Mouse (Mus musculus) ZHBTc4 (cell line): Measurements from ENCODE around the gene Man1b1.

ENCODE experiments used
- DNase-seq: peaks from one replicate; pipeline ENCODE4 v3.0.0-alpha.2; 2011; ENCODE audit warnings: low read depth, low spot score

Gene Man1b1

DNA sequence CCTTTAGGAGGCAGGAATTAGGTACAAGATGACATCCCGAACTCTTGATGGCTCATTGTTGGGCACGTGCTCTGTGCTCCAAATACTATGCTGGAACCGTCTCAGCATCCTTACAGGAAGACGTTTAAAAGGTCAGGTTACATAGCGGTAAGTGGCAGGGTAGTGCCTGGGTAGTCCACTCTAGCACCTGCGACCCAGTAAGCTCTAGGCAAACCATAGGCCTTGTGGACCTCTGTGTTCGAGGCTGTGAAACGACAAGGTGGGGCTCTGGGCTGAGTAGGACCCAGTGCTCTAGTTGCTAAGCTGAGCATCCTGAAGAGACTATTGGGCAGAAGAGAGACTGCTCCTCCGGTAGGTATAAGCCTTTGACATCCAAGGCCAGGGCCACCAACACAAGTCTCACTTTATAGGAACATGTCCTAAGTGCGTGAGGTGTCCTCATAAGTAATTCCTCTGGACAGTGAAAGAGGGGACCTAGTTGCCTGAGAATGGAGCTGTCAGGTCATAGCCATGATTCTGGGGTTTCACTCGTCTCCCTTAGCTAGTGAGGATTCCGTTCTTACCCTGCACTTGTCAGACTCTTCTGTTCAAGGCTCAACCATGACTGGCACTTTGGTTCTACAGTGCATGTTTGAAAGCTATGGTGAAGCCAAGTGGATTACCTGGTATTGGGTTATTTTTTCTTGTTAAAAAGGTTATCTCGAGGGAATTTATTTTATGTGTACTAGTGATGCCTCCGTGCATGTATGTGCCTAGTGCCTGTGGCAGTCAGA is 26.4 kb upstream of the Man1b1 start:
- DNase-seq, result no peak

GRCm38 (mm10) chr2:25310180-25310579 is 22.0 kb upstream of the Man1b1 start:
- no peak for DNase-seq

GRCm38 (mm10) chr2:25310969-25311368 is 21.2 kb upstream of the Man1b1 start:
- peak; percentile 45 for DNase-seq

DNA sequence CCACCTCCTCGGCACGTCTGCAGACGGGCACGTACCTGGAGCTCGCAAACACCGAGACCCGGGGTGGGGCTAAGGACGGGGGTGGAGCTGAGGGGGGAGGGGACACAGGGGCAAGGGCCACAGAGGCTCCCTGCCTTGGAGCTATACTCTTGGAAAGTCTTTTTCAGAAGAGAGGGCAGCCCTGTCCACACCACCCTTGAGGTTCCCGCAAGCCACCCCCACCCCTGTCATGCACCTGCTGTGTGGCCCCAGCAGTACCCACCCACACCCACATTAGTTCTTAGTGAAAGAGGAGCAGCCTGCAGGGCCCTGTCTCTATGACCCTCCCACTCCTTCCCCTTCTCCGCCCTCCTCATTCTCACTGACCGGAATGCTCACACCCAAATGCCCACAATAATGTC is 20.6 kb upstream of the Man1b1 start:
- DNase-seq, result peak; percentile 66

- DNase-seq, result no peak
Measured at GRCm38 (mm10) chr2:25318119-25318966, 13.8 kb upstream of the Man1b1 start.

DNA sequence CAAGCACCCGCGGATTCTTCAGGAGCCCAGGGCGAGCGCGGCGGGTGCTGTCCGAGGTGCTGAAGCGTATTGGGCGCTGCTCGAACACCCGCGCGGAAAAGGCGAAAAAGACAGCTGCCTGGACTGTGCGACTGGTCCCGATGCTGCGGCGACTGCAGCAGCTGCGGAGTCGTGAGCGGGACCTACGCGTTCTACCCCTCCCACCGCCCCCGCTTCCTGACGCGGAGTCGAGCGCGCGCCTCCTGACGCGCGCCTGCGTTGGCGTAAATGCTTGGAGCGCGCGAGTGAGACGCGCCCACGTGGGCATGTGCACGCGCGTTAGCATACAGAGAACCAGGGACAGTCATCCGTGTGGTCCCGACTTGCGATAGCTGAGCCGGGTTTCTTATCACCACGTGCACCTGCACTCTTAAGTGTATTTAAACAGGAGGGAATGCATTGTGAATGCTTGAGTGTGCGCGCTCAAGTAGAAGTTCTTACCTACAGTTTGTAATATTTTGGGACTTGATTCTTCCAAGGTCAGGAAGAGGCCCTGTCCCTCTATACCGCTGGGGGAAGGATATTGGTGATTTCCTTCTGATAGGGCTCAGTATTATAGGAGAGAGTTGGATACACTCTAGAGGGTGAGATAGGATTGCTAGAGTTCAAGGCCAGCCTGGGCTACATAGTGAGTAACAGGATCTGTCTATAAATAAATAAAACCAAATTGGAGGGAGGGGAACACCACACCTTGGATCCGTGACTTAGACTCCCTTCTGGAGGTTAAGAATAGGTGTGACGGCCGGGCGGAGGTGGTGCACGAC is 13.0 kb upstream of the Man1b1 start, which contains the start of gene Grin1:
Grin1 (minus strand) TSS at position 217 of the 803 bp plus-strand sequence.
- peak; percentile 92 for DNase-seq

DNA sequence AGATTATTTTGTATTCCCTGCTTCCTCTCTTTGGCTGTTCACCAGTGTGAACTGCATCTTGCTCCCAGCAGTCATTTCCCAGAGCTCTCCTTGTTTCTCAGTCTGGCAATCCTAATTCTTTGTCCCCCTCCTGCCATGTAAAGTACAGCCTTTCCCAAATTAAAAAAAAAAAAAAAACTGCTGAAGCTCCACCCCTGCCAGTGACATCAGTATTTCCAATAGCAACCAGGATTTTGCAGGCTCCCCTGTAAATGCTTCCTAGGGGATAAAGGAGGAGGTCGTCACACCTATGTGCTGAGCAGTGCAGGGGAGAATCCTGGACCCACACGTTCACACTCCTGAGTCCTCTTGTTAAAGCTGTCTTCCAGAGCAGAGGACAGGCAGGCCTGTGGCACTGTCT is 12.1 kb upstream of the Man1b1 start:
- DNase-seq, result no peak

GRCm38 (mm10) chr2:25326036-25326435 is 6.1 kb upstream of the Man1b1 start:
- no peak for DNase-seq

- DNase-seq, result peak; percentile 83
Measured at GRCm38 (mm10) chr2:25328440-25328839, 3.7 kb upstream of the Man1b1 start.

DNA sequence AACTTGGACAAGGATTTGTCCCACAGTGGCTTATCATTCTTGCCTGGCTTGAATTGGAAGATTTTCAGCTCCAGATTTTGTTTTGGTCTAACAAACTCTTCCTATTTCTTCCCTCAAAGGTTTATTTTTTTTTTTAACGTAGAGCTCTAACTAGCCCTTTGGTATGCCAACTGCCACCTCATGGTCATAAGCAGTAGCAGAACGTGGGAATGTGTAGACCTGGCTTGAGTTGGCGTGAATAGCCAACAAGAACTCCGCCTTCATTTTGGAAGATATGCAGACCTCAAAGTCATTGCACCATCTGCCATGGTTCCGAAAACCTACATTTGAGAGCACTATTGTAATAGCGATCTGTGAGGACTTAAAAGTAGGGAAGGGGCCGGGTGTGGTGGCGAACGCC is 668 bp upstream of the Man1b1 start:
- DNase-seq, result peak; percentile 36

DNA sequence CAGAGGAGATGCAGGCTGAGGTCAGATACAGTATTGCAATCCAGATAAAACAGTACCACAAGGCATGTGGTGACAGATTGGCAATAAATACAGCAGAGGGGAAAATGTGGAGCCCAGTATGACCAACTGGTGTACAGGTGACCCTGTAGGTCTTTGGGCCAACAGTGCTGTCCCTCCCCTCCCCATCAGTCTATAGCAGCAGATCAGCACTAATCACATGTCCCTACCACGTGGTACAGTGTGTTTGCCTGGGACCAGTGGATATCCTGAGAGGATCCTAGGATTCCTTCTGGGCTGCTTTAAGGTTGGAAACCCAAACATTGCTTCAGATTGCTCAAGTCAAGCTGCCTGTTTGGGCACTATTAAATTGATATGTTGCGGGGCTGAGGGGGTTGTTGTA is 1.4 kb downstream of the Man1b1 start:
- DNase-seq, result no peak

DNA sequence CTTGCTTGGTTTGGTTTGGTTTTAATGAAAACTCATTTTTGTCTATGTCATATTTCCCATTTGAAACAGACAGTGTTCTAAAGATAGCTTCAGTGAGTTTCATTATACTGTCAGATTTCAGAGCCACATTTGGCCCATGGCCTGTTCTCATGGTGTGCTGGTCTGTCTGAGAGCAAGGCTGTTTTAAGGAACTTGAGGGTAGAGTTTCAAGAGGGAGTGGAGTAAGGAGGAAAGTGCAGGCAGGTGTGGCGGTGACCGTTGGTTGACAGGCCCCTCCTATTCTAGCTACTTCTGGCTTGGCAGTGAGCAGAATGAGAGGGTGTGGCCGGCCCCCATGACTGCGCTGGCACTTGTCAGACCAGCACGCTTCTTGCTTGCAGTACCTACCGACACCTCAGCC is 6.2 kb downstream of the Man1b1 start:
- DNase-seq, result no peak

DNA sequence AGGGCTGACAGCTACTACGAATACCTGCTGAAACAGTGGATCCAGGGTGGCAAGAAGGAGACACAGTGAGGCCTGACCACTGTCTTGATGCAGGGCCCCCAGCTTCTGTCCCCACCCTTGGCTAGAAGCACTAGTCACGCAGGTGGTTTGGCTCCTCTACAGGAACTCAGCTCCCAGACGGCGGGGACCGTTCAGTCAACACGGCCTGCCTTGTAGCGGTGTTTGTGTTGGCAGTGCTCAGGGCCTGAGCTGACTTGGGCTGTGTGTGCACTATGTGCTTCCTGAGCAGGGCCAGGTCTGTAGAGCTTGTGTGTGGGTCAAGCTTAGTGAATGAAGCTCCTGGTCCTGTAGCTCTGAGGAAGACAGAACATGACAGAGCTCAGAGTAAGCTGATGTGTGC is 16.0 kb downstream of the Man1b1 start:
- DNase-seq, result no peak

GRCm38 (mm10) chr2:25349499-25349898 is 17.4 kb downstream of the Man1b1 start:
- DNase-seq, result no peak

DNA sequence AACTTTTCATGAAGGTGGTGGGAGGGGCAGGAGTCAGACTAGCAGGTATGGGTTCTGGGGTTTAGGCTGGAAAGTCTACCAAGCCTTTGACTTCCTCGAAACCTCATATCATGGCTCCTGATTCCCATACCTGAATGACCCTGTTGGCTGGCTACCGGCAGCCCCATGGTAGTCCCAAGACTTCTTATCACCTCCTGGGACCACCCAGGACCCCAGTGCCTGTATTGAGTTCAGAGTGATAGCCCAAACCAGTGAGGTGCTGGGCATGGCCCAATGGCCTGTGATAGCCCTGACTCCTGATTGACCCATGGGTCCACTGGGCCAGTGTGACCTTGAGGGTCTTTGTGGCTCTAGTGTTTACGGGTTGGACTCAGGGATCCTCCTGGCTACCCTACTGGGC is 18.6 kb downstream of the Man1b1 start:
- DNase-seq, result no peak

DNA sequence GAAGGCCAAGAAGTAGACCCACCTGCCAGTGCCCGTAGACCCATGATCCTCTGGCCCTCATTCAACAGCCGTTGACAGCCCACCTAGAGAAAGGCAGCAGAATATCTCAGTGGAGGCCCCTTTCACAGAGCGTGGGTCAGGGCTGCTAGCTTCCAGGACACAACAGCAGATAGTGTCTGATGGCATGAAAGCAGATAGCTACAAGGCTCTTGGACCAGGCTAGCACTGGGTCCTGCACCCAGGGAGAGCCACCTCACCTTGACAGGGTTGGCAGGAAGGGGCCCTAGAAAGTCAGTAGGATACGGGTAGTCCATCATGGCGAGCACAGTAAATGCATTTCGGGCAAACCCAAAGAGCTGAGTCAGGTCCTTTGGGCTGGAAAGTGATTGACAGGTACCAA is 22.1 kb downstream of the Man1b1 start:
- no peak for DNase-seq

DNA sequence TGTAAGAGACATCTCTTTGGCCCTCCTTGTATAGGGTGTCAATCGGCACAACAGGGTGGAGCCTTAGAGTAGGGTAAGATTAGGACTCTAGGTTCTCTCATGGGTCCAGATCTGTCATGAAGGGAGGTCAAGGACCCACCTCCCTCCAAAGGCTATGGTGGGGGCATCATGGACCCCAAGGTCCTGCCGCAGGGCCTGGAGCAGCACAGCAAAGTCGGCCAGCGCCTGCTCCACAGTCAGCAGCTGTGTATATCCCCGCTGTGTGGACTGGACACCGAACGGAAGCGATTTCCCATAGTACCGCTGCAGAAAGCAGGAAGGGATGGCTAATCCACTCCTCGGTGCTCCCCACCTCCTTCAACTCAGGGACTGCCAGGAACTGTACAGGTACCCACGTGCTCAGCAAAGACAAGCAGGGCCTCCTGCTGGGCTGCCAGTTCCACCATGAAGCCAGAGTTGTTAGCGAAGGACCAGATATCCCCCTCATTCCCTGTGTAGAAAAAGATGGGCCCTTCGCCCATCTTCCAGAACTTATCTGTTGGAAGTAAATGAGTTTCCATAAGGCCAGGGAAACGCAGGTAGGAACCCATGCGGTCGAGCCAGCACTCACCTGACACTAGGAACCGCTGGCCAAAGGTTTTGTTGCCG is 23.4 kb downstream of the Man1b1 start:
- no peak for DNase-seq

GRCm38 (mm10) chr2:25356208-25357079 is 24.3 kb downstream of the Man1b1 start, which contains the start of gene Dpp7:
Gene Dpp7, minus strand, starts transcription at chr2:25356359.
- peak; percentile 96 for DNase-seq

DNA sequence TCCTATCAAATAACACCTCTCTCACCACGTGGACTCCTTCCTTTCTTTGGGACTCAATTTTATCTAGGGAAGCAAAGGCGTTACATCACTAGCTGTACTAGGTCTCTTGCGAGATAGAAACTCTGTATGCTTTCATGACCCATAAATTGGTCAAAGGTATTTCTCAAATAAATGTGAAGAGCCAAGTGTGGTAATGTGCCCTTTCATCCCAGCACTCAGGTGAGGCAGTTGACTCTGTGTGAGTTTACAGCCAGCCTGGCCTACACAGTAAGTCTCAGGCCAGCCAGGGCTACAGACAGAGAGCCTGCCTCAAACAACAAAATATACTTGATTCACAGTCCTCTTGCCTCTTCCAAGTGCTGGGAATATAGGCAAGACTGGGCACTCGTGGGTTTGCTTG is 27.7 kb downstream of the Man1b1 start:
- DNase-seq, result no peak

DNA sequence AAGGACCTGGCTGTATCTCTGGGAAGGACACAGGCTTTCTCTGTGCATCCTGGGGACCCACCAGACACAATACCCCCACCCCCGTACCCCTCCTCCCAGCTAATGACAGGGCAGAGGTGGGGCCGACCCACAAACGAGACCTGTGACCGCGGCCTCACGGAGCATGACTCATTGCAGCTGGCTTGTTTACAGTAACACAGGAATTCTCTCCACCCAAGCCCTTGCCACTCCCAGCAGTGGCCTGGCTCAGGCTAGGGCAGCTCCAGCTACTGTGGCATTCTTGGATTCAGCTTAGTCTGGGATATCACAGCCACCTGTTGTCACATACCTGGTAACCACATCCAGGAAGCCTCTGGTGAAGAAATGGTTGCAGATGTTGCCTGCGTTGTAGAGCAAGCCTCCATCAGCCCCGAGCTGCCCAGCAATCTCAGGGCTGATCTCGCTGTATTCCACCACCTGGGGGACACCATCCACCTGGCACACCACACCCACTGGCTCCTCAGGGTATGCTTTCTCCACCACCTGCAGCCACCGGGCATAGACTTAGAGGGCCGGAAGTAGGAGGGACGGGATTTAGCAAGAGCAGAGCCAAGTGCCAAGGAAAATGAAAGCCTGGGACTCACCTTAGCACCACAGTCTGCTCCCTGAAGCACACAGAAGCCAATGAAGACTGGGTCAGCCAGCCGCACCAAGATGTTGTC is 31.5 kb downstream of the Man1b1 start:
- DNase-seq, result no peak
